Mouse (Mus musculus) forelimb bud, embryonic 11.5 days (tissue): ENCODE measurements around the gene Ros1.

Source experiments
- DNase-seq: peaks from one replicate; pipeline ENCODE4 v3.0.0-alpha.2; 2012; ENCODE audit warnings: low read depth, low spot score

Gene Ros1

GRCm38 (mm10) chr10:52022413-52023212, 172.4 kb downstream of the Ros1 start, which contains the start of gene Vgll2:
Gene Vgll2, plus strand, starts transcription at chr10:52022502.
- DNase-seq = no peak

GRCm38 (mm10) chr10:52021736-52022394, 173.2 kb downstream of the Ros1 start:
- DNase-seq = no peak

DNA sequence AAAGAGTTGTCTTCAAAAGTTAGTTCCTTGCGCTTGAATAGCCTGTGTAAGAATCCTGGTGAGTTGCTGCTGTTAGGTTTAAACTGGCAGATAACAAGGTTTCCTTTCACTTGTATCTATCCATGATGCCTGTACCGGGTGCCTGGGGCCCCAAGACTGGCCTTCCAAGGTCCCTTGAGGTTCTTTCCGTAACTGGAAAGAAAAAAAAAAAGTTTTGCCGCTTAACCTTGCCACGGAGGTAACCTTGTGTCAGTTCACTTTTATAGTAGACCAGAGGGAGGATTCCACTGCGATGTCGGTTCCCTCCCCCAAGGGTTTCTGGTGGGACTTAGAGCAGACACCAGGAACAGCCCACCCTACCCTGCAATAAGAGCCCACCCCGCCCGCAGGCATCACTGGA, 173.8 kb downstream of the Ros1 start:
- no peak for DNase-seq

DNA sequence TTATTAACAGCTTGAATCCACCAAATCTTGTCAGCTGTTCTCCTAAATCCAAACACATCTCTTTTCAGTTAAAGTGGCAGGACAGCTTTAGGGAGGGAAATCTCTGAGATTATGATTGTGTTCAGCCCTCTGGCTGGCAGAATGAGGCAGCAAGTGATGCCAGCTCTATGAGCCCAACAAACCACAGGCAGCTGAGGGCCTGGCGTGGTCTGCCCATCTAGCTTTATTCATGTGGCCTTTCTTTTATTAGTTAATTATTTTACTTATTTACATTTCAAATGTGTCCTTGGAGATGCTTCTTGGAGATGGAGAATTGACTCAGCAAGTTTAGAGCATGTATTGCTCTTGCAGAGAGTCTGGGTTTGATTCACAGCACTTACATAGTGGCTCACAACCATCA, 176.6 kb downstream of the Ros1 start:
- DNase-seq = no peak
